Mouse (Mus musculus) adrenal gland, postnatal 36 days (tissue): ENCODE results near the gene Tspan15. TPM values are rescaled to one million over a fixed set of nuclear protein-coding genes. Genes with fewer than 3 reads are reported as not detected.
A peak's percentile ranks its signal among the peaks of the same experiment; 100 is the strongest.

Experiments used
- DNase-seq, 2 experiments: peaks; one replicate each; pipeline ENCODE4 v3.0.0; 2021; ENCODE audit warnings: mixed read lengths in 1 of 2
- long read RNA-seq, 2 experiments: library from polyadenylated mRNA; stranded (forward); transcript quantifications; one replicate each; pipeline ENCODE4 v2.0.0; 2021; ENCODE audit warnings: borderline sequencing depth in 2 of 2
- total RNA-seq, 2 experiments: library from RNA; stranded (reverse); gene quantifications; 2 replicates each; pipeline ENCODE4 v1.2.3; 2021

Tspan15 gene
- total RNA-seq: 10 to 100 TPM; 21.1 to 22.7 TPM
- long read RNA-seq, experiment 1, transcript Tspan15-201 (8 exons, 3,638 nt): major isoform, 48 of 55 reads
- long read RNA-seq, experiment 1, partial matches to known transcripts: 1 of 55 reads
- long read RNA-seq, experiment 1, other reads (novel, unspliced or antisense): 4 of 55 reads
- long read RNA-seq, experiment 2, transcript Tspan15-201 (8 exons, 3,638 nt): major isoform, 13 of 20 reads
- long read RNA-seq, experiment 2, partial matches to known transcripts: 1 of 20 reads
- long read RNA-seq, experiment 2, other reads (novel, unspliced or antisense): 6 of 20 reads

DNA sequence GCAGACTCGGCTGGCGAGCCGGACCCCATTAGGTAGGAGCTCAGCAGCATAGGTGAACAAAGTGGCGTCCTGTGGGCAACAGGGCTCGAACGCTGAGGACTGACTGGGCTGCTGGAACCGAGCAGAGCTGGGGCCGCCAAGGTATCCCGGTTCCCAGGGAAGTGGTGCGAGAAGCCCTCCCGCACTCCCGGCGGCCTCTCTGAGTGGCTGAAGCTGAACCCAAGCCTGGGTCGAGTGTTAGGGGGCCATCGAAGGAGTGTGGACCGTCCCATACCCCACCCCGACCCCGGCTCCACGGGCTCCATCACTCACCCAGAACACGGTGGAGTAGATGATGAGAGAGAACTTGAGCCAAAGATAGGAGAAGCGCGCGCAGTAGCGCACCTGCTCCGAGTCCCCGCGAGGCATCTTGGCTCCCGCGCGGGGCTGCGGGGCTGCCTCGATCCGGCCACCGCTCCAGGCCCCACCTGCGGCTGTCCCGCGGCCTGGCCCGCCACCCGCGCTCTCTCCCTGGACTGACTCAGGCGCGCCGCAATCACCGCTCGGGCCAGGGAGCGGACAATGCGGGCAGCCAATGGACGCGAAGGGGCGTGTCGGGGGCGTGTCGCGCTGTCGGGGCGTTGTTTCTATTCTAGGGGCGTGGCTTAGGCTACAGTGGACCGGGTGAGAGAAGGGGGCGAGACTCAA, at the start of gene Tspan15:
Tspan15 (minus strand) TSS at position 544 of the 687 bp plus-strand sequence.
- peak; percentile 98 to 99 for DNase-seq

DNA sequence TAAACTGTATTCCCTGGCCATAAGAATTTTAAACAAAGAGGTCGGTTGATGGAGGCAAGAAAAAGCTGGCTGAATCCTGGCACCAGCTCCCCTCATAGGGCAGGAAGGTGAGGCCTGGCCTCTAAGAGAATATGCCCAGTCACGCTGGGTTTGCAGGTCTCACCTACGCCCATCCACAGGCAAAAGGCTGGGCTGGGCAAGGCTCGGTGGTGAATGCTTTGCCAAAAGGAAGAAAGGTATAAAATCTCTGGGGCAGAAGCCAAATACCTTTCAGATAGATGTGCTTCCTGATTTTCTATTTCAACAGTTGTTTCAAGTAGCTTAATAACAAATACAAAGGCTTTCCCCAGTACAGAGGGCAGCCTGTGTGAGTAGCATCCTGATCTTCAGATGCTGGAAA, 48.6 kb upstream of the Tspan15 start:
- no peak for DNase-seq

DNA sequence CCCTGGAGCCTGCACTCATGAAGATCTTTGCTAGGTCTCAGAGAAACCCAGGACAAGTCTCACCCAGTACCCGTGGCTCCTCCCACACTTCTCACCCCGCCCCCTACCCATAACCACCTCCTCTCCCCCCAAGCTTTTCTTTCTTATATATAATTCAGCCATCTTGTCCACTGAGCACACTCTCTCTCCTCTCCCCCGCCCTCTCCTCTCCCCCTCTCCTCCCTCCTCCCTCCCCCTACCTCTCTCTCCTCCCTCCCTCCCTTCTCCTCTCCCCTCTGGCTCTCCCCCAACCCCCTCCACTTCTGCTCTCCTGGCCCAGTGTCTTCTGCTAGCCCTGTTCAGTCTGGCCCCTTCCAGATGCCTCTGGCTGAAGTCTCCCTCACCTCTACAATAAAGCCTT, 48.0 kb upstream of the Tspan15 start:
- DNase-seq: no peak

DNA sequence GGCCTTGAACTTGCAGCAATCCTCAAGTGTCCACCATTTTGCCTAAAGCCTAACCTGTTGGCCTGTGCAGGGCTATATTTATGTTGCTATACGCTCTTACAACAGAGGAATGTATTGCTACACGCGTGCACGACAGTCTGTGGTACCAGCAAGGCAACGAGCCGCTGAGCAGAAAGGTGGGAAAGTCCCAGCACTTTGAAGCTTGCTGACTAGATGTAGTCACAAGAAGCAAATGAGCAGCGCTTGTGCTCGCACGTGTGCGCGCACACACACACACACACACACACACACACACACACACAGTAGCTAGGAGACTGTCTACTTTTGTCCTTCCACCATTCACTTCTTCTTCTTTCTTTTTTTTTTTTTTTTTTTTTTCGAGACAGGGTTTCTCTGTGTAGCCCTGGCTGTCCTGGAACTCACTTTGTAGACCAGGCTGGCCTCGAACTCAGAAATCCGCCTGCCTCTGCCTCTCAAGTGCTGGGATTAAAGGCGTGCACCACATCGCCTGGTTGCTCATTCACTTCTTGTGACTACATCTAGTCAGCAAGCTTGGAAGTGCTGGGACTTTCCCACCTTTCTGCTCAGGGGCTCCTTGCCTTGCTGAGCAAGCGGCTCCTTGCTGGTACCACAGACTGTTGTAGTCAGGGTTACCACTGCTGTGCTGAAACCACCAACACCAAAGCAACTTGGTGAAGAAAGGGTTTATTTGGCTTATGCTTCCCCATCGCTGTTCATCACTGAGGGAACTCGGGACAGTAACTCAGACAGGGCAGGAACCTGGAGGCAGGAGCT, 46.6 kb upstream of the Tspan15 start:
- DNase-seq: no peak

DNA sequence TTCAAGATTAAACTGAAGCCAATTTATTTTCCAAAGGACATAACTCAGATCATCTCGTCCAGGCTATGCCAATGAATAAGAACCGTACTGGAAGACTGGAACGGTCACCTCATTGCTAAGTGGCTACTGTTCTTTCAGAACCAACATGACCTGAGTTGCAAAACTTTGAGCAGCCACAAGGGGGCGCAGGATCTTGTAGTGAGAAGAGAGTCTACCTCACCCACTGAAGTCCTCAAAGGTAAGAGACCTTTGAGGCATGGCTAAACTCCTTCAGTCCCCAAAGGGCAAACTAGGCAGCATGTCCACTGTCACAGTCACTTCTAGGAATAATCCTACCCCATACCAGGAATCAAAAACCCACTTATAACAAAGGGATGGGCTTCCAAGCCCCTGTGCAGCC, 44.2 kb upstream of the Tspan15 start:
- peak; percentile 89 to 92 for DNase-seq

DNA sequence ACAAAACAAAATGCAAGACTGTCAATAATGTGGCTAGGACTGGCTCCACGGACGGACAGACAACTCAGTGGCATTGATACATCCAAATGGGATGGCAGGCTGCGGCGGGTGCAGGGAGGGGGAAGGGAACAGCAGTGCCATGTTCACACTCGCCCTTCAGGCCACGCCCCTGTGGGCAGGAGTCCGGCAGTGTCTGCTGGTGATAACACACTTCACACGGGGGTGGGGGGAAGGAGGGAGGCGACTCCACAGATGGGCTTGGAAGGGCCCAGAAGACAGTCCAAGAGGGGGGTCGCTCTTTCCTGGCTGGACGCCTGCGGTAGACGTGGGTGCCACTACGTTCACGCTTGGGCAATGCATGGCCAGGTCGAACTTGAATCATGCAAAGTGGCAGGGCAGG, 38.2 kb upstream of the Tspan15 start:
- no peak for DNase-seq

DNA sequence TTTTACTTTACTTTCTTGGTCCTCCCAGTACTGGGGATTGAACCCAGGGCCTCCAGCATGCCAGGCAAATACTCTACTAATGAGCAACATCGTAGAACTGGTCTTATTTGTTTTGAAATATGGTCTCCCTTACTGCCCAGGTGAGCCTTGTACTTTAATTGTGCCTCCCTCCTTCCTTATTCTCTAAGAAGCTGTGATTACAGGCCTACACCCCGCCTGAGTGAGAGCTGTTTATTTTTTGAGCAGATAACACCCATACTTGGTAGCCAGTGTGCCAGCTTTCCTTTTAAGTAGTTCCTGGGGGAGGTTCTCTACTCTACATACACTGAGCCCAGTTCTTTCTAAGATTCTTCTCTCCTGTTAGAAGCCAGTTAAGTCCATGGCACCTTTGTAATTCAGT, 33.2 kb upstream of the Tspan15 start:
- DNase-seq: no peak

DNA sequence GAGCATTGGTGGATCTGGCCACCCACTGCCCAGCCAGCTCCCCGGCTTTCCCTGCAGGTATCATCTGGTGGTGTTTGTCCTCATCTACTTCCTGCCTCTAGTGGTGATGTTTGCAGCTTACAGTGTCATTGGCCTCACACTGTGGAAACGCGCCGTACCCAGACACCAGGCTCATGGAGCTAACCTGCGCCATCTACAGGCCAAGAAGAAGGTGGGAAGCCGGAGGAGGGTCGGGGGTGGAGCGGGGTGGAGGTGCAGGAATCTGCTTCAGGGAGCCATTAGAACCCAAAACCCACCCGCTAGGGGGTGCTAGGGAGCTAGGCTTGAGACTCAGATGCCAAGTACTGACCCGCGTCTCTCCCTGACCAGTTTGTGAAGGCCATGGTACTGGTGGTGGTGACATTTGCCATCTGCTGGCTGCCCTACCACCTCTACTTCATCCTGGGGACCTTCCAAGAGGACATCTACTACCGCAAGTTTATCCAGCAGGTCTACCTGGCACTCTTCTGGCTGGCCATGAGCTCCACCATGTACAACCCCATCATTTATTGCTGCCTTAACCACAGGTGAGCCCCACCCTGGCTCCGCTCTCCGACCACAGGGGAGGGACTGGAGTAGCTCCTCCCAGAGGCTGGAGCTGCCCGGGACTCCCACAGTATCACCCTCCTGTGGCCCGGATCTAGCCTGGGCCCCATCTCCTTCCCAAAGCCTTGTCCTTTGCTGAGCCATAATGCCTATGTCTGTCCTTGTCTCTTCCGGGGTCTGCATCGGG, 30.2 kb upstream of the Tspan15 start:
- peak; percentile 69 to 82 for DNase-seq

DNA sequence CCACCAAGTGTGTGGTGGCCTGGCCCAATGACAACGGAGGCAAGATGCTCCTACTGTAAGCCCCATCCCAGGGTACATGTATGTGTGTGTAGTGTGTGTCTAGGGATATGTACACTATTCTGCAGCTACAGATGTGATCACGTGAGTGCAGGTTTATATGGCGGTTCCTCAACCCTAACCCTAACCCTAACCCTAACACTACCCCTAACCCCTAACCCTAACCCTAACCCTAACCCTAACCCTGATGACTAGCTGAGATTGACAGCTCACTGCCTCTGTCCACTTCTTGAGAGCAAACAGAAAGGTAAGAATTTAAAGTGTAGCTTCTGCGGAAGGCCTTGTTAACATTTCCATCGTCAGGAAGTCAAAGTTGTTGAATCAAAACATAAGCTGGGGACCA, 27.2 kb upstream of the Tspan15 start:
- DNase-seq: no peak

DNA sequence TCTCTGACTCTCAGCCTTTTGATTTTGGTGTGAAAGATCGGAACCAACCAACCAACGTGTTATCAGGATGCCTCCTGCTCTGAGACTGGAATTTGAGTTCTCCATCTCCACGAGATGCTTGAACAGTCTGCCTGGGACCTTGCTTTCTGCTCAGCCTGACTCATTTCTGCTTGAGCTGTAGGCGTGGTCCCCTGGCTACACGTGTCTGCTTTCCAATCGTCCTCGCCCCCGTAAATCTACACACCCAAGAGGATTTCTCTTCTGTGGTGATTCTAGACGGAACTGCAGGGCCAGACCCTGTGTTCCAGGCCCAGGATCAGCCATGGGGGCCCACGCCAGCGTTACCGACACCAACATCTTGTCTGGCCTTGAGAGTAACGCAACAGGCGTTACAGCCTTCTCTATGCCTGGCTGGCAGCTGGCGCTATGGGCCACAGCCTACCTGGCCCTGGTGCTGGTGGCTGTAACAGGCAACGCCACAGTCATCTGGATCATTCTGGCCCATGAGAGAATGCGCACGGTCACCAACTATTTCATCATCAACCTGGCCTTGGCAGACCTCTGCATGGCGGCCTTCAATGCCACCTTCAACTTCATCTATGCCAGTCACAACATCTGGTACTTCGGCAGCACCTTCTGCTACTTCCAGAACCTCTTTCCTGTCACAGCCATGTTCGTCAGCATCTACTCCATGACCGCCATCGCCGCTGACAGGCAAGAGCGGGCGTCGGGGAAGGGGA, 21.6 kb upstream of the Tspan15 start:
- peak; percentile 60 to 71 for DNase-seq

DNA sequence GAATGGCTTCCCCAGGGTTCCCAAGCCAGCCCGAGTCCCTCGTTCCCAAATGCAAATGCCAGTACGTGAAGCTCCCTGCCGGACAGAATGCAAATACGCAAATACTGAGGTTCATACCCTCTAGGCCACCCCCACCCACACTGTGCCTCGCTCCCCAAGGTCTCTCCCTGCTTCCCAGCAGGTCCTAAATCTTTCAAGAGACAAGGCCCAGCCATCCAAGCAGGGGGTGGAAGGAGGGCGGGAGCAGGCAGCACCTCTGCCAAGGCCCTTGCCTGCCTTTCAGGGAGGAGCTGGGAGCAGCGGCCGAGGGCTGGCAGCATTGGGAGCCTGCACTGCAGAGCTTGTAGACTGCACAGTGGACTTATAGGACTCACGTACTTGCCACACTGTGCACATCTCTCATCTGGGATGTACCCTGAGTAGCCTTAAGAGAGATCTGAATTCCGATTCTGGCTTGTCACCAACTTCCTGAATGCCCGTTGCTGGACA, 21.0 kb upstream of the Tspan15 start, which contains the start of gene Tacr2:
Tacr2 (plus strand) TSS at position 439 of the 489 bp plus-strand sequence.
- DNase-seq: peak; percentile 80 to 85

DNA sequence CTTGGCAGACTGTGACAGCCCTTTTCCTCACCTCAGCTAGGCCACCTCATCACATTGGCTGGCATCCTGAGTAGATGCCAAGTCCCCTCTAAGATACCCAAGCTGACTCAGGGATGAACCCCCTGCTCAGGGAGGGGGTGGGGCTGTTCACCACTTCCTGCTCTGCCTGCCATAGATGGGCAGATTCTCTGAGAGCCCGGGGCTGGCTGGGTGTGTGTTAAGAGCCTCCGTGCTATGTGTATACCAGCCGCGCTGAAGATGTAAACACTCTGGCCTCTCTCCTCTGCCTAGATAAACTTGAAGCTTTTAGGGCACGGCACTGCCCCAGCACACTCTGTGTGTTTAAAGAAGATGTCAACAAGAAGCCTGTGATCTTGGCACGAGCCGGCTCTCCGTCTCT, 16.8 kb upstream of the Tspan15 start:
- peak in 1 of 2 experiments; percentile 20 for DNase-seq

DNA sequence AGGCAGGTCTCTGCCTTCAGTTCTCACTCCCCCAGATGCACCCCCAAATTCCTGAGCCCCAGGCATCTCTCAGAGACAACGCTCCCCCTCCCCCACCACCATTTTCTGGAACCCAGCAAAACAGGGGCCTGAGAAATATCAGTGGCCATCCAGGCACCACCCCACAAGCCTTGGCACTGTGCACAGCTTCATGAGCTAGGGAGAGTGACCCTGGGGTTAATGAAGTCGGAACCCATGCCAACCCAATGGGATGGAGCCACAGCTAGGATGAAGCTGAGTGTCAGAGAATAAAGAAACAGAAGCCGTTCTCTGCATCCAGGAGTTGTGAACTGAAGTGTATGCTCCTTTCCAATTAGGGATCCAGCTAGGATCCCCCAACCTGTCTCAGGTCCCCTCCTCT, 16.1 kb upstream of the Tspan15 start:
- no peak for DNase-seq

DNA sequence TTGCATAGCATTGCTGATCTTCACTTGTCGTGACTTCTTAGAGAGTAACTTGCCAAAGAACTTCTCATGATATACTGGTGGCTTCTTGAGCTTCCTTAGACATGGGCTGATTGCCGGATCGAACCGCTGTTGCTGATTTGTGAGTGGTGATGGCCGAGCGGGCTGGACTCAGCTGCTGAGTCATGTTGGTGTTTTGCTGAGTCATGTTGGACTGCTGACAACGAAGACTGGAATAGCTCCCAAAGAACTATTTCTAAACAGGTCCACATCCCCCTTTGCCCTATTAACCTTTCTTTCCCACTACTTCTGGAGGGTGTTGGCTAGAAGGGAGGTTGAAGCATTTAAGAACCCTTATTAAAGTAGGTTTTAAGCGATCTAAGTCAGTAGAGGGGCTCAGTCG, 13.0 kb upstream of the Tspan15 start:
- DNase-seq: peak in 1 of 2 experiments; percentile 22

DNA sequence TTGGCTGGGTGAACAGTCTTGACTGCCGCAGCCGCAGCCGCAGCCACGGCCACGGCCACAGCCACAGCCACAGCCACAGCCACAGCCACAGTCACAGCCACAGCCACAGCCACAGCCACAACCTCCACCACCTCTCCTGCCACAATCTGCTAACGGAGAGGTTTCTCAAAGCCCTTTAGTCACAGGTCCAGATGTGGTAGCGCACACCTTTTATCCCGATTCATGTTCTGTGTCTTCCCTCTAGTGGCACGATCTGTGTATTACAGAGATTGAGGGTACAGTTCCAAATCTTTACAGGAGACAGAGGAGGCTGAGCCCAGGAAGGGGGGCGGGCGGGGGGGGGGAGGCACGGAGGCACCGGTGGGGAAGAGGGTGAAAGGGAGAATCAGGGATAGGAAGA, 11.8 kb upstream of the Tspan15 start:
- peak; percentile 58 to 59 for DNase-seq

DNA sequence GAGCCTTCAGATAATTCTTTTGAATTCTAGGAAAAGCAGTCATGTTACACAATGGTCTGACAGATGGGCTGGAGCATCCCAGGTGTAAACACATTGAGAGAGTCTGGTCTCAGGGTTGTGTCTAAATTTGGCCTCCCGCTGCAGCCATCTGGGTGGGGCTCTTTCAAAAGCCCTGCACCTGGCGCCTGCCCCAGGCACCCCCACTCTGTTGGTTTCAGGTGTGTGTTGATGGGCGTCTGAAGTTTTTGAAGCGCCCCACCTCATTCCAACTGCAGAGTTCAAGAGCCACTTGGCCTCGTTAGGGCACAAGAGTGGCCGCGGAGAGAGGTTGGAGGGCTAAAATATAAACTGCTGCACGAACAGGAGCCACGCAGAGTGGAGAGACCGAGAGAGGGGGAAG, 11.3 kb upstream of the Tspan15 start:
- no peak for DNase-seq

DNA sequence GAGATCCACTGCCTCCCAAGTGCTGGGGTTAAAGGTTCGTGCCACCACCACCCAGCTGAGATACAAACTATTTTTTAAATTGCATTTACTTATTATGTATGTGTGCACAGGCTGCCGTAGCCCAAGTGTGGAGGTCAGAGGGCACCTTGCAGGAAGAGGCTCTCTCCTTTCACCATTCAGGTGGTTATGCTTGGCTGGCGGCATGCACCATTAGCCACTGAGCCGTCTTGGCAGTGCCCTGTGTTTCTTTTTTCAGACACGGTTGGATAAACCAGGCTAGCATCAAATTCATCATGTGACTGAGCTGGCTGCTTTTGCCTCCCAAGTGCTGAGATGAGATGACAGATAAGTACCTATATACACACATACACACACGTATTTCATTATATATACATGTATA, 8.2 kb upstream of the Tspan15 start:
- no peak for DNase-seq

DNA sequence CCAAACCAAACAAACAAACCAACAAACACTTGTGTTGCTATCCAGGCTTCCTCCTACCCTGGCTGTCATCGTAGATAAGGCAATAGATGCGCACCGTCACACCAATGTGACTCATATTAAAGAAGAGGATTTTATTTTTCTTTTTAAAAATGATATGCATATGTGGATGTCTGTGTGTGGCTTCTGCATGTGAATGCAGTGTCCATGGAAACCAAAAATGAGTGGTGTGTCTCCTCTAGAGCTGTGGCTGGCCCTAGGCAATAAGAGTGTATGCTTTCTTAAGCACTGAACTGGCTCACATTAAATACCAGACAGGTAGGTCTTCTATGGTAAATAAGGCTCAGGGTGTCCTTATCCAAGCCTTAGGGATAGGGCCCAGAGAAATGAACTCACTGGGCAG, 7.6 kb upstream of the Tspan15 start:
- DNase-seq: no peak

DNA sequence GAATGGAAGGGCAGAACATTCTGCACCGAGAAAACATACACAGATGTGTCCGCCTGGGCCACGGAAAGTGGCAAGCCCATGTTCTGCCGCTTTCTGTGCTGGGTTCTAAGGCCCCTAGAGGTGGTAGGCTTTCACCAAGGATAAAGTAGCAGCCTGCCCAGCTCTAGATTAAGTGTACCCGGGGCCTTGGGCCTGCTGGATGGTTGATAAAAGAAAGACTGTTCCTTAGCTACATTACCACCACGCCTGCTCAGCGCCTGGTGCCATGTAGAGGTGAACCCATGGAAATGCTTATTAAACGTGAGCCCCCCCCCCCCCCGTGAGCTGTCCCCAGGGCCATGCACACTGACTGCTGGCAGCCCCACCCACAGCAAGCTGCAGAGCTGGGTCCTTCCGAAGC, 6.2 kb upstream of the Tspan15 start:
- DNase-seq: no peak

DNA sequence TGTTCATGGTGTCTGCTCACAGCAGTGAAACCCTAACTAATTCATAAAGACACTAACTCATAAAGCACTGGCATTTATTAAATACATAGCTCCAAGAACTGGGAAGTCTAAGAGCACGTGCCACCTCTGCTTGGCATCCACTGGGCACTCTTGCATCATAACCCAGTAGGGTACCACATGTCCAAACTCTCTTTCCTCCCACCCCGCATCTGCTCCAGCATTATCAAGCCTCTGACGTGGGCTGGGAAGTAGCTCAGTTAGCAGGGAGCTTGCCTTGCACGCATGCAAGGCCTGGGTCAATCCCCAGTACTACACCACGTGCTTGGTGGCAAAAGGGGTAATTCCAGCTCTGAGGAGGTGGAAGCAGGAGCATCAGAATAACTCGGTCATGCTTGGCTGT, 5.1 kb upstream of the Tspan15 start:
- DNase-seq: no peak

DNA sequence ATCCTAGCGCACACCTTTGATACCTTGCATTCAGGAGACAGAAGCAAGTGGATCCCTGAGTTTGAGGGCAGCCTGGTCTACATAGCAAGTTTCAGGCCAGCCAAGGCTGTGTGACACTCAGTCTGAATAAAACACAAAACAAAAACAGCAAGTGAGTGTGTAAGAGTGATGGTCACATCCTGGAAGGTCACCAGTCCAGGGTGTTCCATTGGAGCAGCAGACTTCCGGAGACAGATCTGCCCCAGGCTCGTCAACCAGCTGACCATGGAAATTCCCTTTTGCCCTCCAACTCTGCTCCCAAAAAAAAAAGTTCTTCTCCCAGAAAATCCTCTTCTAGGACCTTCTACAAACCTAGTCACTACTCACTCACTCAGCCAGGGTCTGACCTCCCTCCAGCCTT, 760 bp upstream of the Tspan15 start:
- DNase-seq: peak in 1 of 2 experiments; percentile 41
